Mouse (Mus musculus) Muller cell, postnatal 12 days (primary cell): Measurements from ENCODE around the gene Golga4.

Experiments
- DNase-seq: peaks from one replicate; pipeline ENCODE4 v3.0.0-alpha.2; 2015; ENCODE audit errors: inconsistent ontology term

The Golga4 gene

DNA sequence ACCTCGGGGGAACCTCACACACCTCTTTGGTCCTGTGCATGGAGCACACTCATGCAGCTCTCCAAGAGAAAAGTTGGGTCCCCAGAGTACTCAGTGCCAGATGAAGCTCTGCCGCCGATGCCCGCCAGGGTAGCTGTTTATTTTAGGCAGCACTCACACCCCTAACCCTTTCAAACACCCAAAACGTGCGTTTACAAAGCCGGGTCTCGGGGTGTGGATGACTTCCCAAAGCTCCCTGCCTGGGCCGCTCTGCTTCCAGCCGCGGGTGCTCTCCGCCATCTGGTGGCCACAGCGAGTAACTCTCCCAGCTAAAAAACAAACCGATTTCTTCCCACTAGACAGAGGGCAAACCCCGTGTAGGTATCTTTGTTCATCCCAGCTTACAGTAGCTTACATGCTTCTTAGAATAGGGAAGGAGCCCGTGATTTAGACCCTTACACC lies 16.5 kb upstream of the Golga4 start:
- peak; percentile 72 for DNase-seq

DNA sequence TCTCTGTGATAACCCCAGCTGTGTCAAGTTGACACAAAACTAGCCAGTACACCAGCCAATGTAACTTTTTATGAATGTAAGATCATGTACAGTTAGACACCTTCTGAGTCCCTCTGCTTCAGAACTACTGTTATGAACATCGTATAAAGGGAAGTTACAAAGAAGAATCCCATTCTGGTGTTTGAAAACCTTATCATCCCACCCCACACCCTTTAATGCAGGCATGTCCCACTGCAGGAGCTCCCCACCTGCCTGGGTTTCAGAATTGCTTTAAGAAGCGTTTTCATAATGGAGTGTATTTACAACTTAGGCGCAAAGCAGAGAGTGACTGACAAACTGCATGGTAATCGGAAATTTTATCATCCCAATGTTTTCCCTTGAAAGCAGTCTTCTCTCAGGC lies 14.9 kb upstream of the Golga4 start:
- DNase-seq: no peak

DNA sequence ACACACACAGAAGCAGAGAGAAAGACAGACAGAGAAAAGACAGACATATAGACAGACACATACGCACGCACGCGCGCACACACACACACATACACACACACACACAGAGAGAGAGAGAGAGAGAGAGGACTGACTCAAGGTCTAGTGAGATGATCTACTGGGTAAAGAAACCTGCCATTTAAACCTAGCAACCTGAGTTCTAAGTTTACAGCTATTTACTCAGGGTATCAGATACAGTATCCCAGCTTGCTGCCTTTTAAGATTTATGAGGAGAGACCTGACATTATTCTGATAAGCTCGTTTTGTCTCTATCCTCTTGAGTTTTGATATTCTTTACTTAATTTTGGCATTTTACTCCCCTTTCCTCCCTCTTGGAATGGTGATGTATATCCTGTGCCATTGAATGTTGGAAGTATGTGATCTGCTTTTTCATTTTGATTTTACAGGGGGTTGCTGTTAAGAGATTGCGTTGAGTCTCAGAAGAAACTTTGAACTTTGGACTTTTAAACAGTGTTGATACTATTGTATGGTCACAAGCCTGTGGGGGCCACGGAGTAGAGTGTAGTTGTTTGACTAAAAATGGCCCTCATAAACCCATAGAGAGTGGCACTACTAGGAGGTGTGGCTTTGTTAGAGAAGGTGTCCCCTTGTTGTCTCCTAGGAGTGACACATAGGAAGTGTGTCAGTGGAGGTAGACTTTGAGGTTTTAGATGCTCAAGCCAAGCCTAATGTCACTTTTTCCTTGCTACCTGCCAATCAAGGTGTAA lies 13.0 kb upstream of the Golga4 start:
- DNase-seq: no peak

DNA sequence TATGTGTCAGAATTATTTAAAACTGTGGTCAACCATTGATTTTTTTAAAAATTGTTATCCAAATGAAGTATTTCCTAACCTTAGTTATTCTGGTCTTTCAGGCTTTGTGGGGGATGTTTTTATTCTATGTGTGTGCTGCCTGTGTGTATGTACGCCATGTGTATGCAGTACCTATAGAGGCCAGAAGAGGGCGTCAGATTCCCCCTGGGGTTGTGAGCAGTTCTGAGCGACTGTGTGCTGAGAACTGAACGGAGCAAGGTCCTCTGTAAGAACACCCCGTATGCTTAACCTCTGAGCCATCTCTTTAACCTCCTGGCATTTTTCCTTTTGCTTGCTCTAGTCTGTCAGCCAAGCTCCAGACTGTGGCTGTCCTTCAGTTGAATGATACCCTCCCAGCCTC lies 12.0 kb upstream of the Golga4 start:
- no peak for DNase-seq

DNA sequence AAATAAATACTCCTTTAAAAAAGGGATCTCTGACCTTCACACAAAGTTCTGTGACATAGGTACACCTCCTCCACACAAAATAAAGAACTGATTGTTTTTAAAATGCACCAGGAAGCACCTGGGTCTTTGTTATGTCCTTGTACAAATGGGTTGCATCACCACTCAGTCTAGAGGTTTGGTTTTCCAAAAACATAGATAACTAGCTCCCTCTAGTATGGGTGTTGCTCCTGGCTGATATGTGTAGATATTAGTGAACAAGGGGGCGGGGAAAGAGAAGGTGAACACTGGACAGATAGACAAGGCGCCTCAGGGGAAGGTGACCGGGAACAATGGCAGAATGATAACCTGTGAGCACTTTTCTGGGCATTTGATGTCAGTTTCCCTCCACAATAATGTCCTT lies 10.1 kb upstream of the Golga4 start:
- no peak for DNase-seq

DNA sequence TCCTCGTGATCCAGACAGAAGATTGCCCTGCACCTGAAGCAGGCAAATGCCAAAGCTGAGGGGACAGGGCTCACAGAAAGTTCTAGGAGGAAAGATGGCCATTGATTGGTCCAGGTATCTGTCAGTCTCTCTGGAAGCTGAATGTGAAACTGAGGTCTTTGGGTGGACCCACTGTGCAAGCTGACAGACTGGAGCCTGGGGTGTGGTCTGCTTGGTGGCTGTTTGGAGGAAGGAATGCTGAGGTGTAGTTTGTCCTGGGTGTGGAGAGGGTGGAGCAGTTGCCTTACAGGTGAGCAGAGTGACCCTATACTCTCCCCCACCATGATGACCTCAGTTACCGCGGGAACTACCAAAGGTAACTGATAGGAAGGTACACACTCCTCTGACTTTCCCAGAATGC lies 9.1 kb upstream of the Golga4 start:
- DNase-seq: no peak

DNA sequence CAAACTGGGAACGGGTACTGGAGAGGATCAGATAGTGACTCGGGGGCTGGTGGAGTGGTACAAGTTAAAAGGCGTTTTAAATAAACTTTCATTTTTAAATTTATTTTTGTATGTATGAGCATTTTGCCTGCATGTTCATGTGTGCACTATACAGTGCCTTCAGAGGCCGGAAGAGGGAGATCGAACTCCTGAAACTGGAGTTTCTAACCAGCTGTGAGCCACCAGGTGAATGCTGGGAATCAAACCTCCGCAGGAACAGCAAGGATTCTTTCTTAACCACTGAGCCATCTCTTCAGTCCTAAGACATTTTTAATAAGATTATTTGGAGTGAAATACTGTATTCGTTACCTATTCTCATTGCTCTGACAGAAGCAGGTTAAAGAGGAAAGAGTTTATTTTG lies 8.0 kb upstream of the Golga4 start:
- no peak for DNase-seq

DNA sequence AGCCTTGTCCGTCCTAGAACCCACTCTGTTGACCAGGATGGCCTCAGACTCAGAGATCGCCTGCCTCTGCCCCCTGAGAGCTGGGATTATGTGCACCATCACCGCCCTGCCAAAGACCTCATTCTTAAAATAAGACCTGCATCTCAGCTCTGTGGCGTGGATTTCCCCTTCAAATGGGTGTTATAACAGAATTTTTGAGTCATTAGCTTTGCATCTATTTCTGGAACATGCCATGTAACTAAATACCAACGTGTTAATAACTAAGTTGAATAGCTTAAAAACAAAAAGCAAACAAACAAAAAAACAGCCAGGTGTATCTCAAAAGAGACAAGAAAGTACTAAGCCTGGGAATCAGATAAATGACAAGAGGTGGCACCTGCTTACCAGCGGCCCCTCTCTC lies 5.1 kb upstream of the Golga4 start:
- no peak for DNase-seq

DNA sequence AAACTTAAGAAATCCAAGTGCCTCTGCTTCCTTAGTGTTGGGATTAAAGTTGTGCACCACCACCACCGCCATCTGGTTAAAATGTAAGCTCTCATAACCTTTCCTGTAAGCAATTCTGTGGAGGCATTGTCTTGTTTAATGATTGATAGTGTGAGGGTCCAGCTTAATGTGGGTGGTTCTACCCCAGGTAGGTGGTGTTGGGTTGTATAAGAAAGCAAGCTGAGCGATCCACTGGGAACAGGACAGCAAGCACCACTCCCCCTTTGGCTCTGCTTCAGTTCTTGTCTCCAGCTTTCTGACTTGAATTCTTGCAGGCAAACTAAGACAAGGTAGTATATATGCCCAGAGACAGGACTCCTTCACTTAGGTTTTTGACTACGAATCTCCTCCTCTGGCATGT lies 1.4 kb upstream of the Golga4 start:
- no peak for DNase-seq

DNA sequence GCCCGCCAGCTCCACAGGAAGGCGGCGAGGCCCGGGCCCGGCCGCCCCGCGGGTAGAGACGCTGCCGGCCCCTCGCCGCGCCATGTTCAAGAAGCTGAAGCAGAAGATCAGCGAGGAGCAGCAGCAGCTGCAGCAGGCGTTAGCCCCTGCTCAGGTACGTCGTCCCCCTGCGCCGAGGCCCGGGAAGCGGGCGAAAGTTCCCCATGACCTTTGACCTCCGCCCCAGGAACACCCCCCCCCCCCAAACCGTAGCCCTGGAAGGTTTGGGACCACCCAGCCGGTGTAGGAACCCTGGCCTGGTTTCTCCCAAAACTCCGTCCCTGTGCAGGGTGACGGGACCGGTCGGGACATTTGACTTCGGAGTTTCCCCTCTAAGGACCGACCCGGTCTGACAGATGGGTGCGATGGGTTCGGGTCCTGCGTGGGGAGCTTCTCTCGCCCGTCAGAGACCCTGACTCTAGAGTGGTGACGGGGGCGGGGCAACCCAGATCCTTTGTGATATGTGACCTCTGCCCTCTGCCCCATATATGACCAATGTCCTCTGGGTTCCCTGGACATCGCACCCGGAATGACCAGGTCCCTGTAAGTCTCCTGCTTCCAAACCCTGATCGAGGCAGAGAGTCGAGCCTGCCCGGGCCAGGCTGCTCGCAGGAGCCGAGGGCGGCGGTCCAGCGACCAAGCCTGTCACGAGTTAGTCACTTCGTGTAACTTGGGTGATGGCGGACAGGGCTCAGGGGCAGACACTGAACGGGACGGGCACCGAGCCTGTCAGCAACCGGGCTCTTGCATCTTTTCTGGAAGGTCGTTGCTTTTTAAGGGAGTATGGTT lies 551 bp downstream of the Golga4 start:
- DNase-seq: peak; percentile 55

DNA sequence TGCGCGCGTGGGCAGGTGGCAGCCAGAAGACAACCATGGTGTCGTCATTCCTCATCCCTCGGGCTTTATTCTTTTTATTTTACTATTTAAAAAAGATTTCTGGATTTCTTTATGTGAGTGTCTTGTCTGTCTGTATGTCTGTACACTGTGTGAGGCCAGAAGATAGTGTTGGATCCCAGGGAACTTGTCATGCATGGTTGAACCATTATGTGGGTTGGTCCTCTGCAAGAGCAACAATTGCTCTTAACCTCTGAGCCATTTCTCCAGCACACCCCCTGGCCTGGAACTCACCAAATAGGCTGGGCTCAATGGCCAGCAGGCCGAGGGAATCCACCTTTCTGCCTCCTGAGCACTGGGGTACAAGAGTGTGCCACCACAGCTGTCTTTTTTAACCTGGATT lies 1.5 kb downstream of the Golga4 start:
- peak; percentile 36 for DNase-seq

DNA sequence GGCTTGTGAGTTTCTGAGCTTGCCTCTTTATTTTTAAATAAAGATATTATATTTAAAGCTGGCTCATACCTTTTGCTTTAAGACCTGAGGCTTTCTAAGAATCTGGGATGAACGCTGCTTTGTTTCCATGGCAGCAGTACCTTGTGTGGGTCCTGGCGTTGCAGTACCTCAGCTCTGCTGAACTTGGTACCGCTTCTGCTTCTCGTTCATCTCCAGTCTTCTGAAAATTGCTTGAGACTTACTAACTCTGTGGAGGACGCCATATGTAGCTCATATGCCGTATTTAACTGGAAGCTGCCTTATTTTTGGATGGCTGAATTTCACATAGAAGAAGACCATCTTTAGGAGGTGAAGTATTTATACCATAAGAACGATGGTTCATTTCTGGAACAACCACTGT lies 2.5 kb downstream of the Golga4 start:
- no peak for DNase-seq

DNA sequence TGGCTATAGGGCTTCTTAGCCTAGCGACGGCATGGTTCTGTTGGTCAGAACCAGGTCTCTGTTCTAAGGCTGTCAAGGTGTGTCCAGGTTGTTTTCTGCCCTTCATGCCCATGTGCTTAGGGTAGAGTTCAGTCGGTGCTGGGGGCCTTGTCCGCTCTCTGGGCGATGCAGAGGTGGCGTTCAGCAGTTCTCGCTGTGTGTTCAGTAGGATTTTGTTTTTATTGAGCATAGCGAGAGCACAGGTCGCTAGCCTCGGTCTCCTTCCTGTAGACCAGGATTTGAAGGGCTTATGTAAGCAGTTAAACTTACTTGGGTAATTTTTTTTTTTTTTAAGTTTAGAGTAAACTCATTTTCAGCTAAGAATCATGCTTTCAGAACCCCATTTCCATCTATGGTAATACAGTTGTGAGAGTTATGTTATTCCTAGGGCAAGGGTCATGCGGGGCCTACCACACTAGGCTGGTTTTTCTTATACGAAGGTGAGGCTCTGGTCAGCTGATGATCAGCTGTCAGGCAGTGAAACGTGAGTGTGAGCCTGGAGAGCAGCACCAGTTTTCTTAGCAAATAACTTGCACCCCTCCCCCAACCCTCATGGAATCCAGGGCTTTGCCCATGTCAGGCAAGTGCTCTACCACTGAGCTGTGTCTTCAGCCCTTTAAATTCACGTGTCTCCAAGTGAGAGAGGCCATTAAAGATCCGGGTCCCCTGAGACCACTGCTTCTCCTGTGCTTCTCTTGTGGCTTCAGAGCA lies 5.0 kb downstream of the Golga4 start:
- DNase-seq: no peak

DNA sequence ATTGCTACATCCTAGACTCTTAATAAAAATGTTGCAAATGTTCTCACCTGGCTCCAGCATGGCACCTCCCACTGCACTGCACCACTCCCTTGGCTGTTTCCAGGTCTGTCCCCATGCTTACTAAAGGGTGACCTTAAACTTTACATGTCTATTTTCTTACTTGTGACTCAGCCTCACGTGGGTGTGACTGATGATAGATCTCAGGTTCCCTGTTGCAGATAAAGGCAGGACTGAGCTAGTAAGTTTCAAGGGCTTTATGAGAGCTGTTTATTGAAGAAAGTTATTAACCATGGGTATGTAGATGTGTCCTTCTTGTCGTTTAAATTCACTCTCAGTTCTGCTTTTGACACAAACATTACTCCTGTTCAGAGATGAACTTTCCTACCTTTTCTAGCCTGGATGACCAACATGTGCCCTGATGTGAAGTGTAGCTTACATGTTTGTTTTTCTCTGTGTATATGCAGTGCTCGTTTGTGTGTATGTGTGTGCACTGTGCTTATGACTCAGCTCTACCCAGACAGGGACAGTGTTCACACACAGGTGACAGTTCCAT lies 6.7 kb downstream of the Golga4 start:
- DNase-seq: no peak

DNA sequence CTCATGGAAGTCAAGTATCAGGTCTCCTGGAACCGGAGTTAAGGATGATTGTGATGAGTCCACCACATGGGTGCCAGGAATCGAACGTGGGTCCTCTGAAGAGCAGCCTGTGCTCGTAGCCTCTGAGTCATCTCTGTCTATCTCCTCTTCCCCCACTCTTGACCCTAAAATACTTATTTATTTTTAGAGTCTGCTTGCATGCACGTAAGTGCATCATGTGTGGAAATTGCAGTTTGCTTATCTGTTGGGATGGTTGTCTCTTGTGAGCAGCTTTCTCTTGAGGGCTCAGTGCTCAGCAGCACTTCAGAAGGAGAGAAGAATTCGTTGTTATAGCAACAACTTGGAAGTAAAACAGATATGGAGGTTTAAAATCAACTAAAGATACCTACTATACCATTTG lies 9.4 kb downstream of the Golga4 start:
- DNase-seq: no peak

DNA sequence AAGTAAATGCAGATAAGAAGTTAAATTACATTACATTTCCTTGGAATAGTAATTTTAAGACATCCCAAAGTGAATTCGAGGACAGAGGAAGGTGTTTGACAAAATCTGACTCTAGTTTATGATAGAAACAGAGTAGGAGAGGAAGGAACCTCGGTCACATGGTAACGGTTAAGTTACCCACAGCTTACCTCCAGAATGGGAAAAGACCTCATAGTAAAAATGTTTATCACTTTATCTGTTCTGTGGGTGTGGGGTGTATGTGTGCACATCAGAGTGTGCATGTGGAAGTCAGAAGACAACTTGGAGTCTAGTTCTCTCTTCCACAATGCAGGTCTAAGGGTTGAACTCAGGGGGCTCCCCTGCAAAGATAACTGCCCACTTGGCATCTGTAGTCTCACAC lies 10.1 kb downstream of the Golga4 start:
- DNase-seq: no peak

DNA sequence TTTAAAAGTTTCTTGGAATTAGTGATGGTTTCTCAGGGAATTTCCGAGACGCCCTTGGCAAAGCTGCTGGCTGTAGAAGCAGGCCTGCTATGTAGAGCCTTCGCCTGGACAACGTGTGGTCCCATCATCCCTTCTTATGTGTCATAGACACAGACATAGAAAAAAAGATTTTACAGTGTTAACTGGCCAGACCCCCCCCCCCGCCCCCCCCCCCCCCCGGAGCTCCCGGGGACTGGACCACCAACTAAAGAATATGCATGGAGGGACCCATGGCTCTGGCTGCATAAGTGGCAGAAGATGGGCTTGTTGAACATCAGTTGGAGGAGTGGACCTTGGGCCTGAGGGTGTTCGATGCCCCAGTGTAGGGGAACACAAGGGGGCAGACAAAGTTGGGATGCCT lies 11.6 kb downstream of the Golga4 start:
- no peak for DNase-seq

DNA sequence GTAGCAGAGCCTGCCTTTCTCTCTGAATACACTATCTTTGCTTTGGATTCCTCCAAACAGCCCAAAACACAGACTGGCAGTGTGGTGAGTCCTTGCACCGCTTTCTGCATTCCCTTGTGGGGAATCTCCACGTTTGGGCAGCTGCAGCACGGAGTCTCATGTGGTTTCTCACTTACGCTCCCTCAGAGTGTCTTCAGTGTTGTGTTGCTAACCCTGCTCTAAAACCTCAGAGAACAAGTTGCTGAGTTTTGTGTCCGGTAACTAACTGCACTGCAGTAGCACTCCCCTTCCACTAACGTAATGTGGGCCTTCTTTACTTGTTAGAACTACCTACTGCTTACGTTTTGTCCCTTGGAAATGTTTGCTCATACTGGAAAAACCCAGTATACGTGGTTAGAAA lies 13.0 kb downstream of the Golga4 start:
- no peak for DNase-seq

DNA sequence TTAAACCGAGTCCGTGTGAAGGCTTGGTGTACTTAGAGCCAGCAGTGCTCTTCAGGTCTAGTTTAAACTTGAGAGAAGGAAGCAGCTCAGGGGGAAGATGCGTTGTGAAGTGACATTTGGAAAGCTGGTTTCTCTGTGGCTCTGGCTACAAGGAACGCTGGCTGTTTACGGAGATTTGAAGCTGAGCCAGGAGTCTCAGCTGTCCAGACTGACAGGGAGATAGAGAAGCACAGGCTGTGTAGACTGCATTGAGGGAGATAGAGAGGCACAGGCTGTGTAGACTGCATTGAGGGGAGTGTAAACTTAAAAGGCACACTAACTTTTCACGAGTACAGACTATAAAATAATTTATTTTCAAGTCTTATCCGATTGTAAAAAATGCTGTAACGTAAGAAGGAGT lies 13.9 kb downstream of the Golga4 start:
- no peak for DNase-seq

DNA sequence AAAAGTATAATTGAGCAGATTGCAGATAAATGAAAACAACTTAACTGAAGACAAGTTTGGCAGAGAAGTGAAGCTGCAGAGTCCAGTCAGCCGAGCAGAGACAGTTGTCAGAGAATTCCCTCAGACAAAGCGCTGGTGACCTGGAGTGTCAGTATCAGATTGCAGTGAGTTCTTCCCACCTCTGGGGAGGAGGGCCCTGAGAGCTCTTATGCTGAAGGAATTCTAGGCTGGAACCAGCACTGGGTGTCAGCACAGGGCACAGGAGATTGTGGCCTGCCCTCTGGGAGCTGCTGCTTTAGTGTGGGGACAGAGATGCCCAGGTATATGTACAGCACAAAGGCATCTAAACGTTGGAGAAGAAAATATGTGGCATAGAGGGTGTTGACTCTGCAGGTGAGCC lies 14.8 kb downstream of the Golga4 start:
- DNase-seq: peak; percentile 39

DNA sequence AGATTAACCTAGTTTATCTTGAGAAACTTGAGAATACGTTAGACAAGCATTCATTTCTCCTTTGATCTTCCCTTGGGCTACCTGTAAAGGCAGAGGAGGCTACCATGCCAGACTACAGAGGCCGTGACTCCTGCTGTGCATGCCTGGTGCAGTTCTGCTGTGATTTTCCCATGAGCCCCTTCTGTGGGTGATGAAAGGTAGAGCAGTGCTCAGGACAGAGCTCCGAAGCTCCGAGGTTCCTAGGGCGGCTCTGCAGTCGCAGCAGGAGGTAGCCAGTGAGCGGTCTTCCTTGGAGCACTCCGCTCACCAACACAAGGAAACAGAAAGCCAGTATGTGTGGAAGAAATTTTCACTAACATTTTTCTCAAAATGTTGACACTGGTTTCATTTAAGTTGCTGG lies 15.6 kb downstream of the Golga4 start:
- DNase-seq: no peak

DNA sequence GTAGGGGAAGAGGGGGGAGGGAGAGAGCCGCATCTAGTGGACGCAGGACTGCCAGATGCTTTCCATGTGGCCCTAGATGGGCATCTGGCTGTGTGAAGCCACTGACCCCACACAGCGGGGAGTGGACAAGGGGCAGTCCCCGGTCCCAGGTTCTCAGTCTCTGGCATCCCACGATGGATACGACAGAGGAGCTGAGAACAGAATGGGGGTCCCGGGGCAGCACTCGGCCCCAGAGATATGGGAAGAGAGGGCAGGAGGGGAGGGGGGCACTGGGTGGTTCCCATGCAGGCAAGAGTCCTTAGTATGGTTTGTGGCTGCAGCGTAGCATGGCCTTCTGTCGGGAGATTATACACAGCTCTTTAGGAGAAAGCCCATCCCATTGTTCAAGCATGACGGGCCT lies 17.7 kb downstream of the Golga4 start:
- no peak for DNase-seq
